Mouse (Mus musculus) lung, embryonic 16.5 days (tissue): ENCODE measurements at regions not wholly inside any gene's neighbourhood (a gene's known extent, or its start where the extent isn't known, plus 50 kb on each side); places are given as distances from the start of the nearest gene placed in this dataset. TPM values are rescaled to one million over a fixed set of nuclear protein-coding genes. Genes with fewer than 3 reads are reported as not detected.

Source experiments
- microRNA-seq: library from miRNA; unstranded; fragments of <30 nt; microRNA quantifications from one replicate; pipeline ENCODE4, GENCODE M21; 2016

Small RNA genes in the stretch of these regions (microRNA-seq; reads per million reads assigned to microRNA genes)
- gene Mir6379: not detected
